Mouse (Mus musculus): ENCODE data around the gene Chrm3. TPM values are rescaled to one million over a fixed set of nuclear protein-coding genes. Genes with fewer than 3 reads are reported as not detected.

The Chrm3 gene
- polyA plus RNA-seq, 1 experiment = not detected

GRCm38 (mm10) chr13:10071165-10071564, 289.5 kb downstream of the Chrm3 start:
- Histone ChIP-seq H3K27me3 (ENCODE audit: control insufficient read depth, insufficient read depth, insufficient read length) (no peaks in the 10 kb centered on the region), H3K4me3 (ENCODE audit: insufficient read depth, poor library complexity, severe bottlenecking) (no peak overlapping the region), H3ac (ENCODE audit: control insufficient read depth, insufficient read length, low read depth) (no peak overlapping the region), H3K36me3 (ENCODE audit: control insufficient read depth, insufficient read depth) (no peaks in the 10 kb centered on the region), H3K79me3 (ENCODE audit: low read depth) (no peaks in the 10 kb centered on the region), H3K79me2 (ENCODE audit: control insufficient read depth, insufficient read depth) (no peaks in the 10 kb centered on the region)
- no peak for TF ChIP-seq MYOD1 (IDR thresholded peaks at IDR 0.05; ENCODE audit: control insufficient read depth, insufficient read length, low read depth)
- no peak for TF ChIP-seq MYOG (IDR thresholded peaks at IDR 0.05; ENCODE audit: control insufficient read depth, extremely low read depth, insufficient read length)
- TF ChIP-seq CTCF (IDR thresholded peaks at IDR 0.05; ENCODE audit: control insufficient read depth, insufficient read depth, insufficient read length) = no peak
- no peak for TF ChIP-seq CEBPB (IDR thresholded peaks at IDR 0.05; ENCODE audit: low read depth)
- TF ChIP-seq MAX (IDR thresholded peaks at IDR 0.05) = no peak
- no peak for TF ChIP-seq FOSL1 (IDR thresholded peaks at IDR 0.05; ENCODE audit: insufficient read depth, low read length, poor library complexity, severe bottlenecking)
- TF ChIP-seq USF1 (IDR thresholded peaks at IDR 0.05; ENCODE audit: low read depth) = no peak

GRCm38 (mm10) chr13:10068927-10069580, 291.6 kb downstream of the Chrm3 start:
- no peaks in the 10 kb centered on the region for H3K79me2 ChIP-seq (ENCODE audit: control insufficient read depth, insufficient read depth)
- no peak overlapping the region for H3ac ChIP-seq (ENCODE audit: control insufficient read depth, insufficient read length, low read depth)
- H3K79me3 ChIP-seq (ENCODE audit: low read depth) = no peaks in the 10 kb centered on the region
- no peak overlapping the region for H3K4me3 ChIP-seq (ENCODE audit: insufficient read depth, poor library complexity, severe bottlenecking)
- no peak for TF ChIP-seq CTCF (IDR thresholded peaks at IDR 0.05; ENCODE audit: control insufficient read depth, insufficient read depth, insufficient read length)
- no peak for TF ChIP-seq FOSL1 (IDR thresholded peaks at IDR 0.05; ENCODE audit: insufficient read depth, low read length, poor library complexity, severe bottlenecking)
- no peak for TF ChIP-seq MYOD1 (IDR thresholded peaks at IDR 0.05; ENCODE audit: control insufficient read depth, insufficient read length, low read depth)
- TF ChIP-seq MAX (IDR thresholded peaks at IDR 0.05) = no peak
- TF ChIP-seq MYOG (IDR thresholded peaks at IDR 0.05; ENCODE audit: control insufficient read depth, extremely low read depth, insufficient read length) = no peak
- TF ChIP-seq USF1 (IDR thresholded peaks at IDR 0.05; ENCODE audit: low read depth) = no peak
- no peak for TF ChIP-seq CEBPB (IDR thresholded peaks at IDR 0.05; ENCODE audit: low read depth)
- no peaks in the 10 kb centered on the region for H3K27me3 ChIP-seq (ENCODE audit: control insufficient read depth, insufficient read depth, insufficient read length)
- no peaks in the 10 kb centered on the region for H3K36me3 ChIP-seq (ENCODE audit: control insufficient read depth, insufficient read depth)

GRCm38 (mm10) chr13:10066829-10067618, 293.6 kb downstream of the Chrm3 start:
- Histone ChIP-seq H3K79me3 (ENCODE audit: low read depth) (no peaks in the 10 kb centered on the region), H3K36me3 (ENCODE audit: control insufficient read depth, insufficient read depth) (no peaks in the 10 kb centered on the region), H3K4me3 (ENCODE audit: insufficient read depth, poor library complexity, severe bottlenecking) (no peak overlapping the region), H3K79me2 (ENCODE audit: control insufficient read depth, insufficient read depth) (no peaks in the 10 kb centered on the region), H3K27me3 (ENCODE audit: control insufficient read depth, insufficient read depth, insufficient read length) (no peaks in the 10 kb centered on the region), H3ac (ENCODE audit: control insufficient read depth, insufficient read length, low read depth) (no peak overlapping the region)
- TF ChIP-seq MYOD1 (IDR thresholded peaks at IDR 0.05; ENCODE audit: control insufficient read depth, insufficient read length, low read depth) = no peak
- no peak for TF ChIP-seq USF1 (IDR thresholded peaks at IDR 0.05; ENCODE audit: low read depth)
- TF ChIP-seq CEBPB (IDR thresholded peaks at IDR 0.05; ENCODE audit: low read depth) = no peak
- TF ChIP-seq FOSL1 (IDR thresholded peaks at IDR 0.05; ENCODE audit: insufficient read depth, low read length, poor library complexity, severe bottlenecking) = no peak
- TF ChIP-seq MAX (IDR thresholded peaks at IDR 0.05) = no peak

- no peaks in the 10 kb centered on the region for H3K79me2 ChIP-seq (ENCODE audit: control insufficient read depth, insufficient read depth)
- no peak overlapping the region for H3K4me3 ChIP-seq (ENCODE audit: insufficient read depth, poor library complexity, severe bottlenecking)
- no peak for TF ChIP-seq CTCF (IDR thresholded peaks at IDR 0.05; ENCODE audit: control insufficient read depth, insufficient read depth, insufficient read length)
- no peak for TF ChIP-seq FOSL1 (IDR thresholded peaks at IDR 0.05; ENCODE audit: insufficient read depth, low read length, poor library complexity, severe bottlenecking)
- TF ChIP-seq MYOD1 (IDR thresholded peaks at IDR 0.05; ENCODE audit: control insufficient read depth, insufficient read length, low read depth) = no peak
- TF ChIP-seq USF1 (IDR thresholded peaks at IDR 0.05; ENCODE audit: low read depth) = no peak
- no peak for TF ChIP-seq CEBPB (IDR thresholded peaks at IDR 0.05; ENCODE audit: low read depth)
- TF ChIP-seq MYOG (IDR thresholded peaks at IDR 0.05; ENCODE audit: control insufficient read depth, extremely low read depth, insufficient read length) = no peak
- no peak for TF ChIP-seq MAX (IDR thresholded peaks at IDR 0.05)
- no peaks in the 10 kb centered on the region for H3K36me3 ChIP-seq (ENCODE audit: control insufficient read depth, insufficient read depth)
- H3ac ChIP-seq (ENCODE audit: control insufficient read depth, insufficient read length, low read depth) = no peak overlapping the region
- no peaks in the 10 kb centered on the region for H3K27me3 ChIP-seq (ENCODE audit: control insufficient read depth, insufficient read depth, insufficient read length)
- no peaks in the 10 kb centered on the region for H3K79me3 ChIP-seq (ENCODE audit: low read depth)
Measured at GRCm38 (mm10) chr13:10065776-10066175, 294.9 kb downstream of the Chrm3 start.

- Histone ChIP-seq H3K79me3 (ENCODE audit: low read depth) (no peaks in the 10 kb centered on the region), H3K79me2 (ENCODE audit: control insufficient read depth, insufficient read depth) (no peaks in the 10 kb centered on the region), H3K4me3 (ENCODE audit: insufficient read depth, poor library complexity, severe bottlenecking) (no peak overlapping the region), H3ac (ENCODE audit: control insufficient read depth, insufficient read length, low read depth) (no peak overlapping the region), H3K27me3 (ENCODE audit: control insufficient read depth, insufficient read depth, insufficient read length) (no peaks in the 10 kb centered on the region), H3K36me3 (ENCODE audit: control insufficient read depth, insufficient read depth) (no peaks in the 10 kb centered on the region)
- TF ChIP-seq MYOG (IDR thresholded peaks at IDR 0.05; ENCODE audit: control insufficient read depth, extremely low read depth, insufficient read length) (no peak), USF1 (IDR thresholded peaks at IDR 0.05; ENCODE audit: low read depth) (no peak), MAX (IDR thresholded peaks at IDR 0.05) (no peak), FOSL1 (IDR thresholded peaks at IDR 0.05; ENCODE audit: insufficient read depth, low read length, poor library complexity, severe bottlenecking) (no peak), MYOD1 (IDR thresholded peaks at IDR 0.05; ENCODE audit: control insufficient read depth, insufficient read length, low read depth) (no peak), CEBPB (IDR thresholded peaks at IDR 0.05; ENCODE audit: low read depth) (no peak), CTCF (IDR thresholded peaks at IDR 0.05; ENCODE audit: control insufficient read depth, insufficient read depth, insufficient read length) (no peak)
Measured at GRCm38 (mm10) chr13:10062681-10063080, 298.0 kb downstream of the Chrm3 start.
